Mouse (Mus musculus) E14TG2a.4 (cell line): ENCODE results near the gene Stxbp6.

Experiments
- CTCF ChIP-seq: conservative IDR thresholded peaks from 2 replicates; pipeline ENCODE4 v1.5.1; 2014; ENCODE audit warnings: low read length
- NANOG ChIP-seq: IDR thresholded peaks from 2 replicates; pipeline ENCODE4 v1.6.1; 2014; ENCODE audit warnings: borderline replicate concordance, low read length, mixed read lengths

DNA sequence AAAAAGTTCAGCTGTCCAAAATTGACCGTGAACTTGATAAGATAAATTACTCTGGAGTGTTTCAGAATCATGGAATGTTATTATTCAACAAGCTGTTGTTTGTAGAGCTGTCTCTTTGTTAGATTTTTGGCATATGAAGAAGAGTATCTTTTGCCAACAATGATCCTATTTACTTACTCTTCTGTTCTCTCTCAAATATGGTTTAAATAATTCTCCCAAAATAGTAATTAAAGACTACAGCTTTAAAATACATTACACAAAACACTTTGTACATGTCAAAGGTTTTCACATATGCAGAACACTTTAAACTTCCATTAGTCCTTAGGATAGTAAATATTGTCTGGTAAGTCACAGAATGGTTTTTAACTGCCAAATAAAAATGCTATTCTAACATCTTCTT, 29.9 kb downstream of the Stxbp6 start:
- TF ChIP-seq CTCF (no peak), NANOG (no peak)
